Mouse (Mus musculus) midbrain, postnatal 0 days (tissue): ENCODE data around the gene Ajuba. TPM values are rescaled to one million over a fixed set of nuclear protein-coding genes. Genes with fewer than 3 reads are reported as not detected.
"Not testable (repeated sequence)": the region's sequence is repeated elsewhere in the genome, so short reads cannot be mapped to it uniquely, and the experiment has no call there.

Experiments used
- ATAC-seq: fragments of 200-750 bp; cut with Nextera tagmentation; 2 replicates; pipeline ENCODE4 v1.8.0; 2017; ENCODE audit warnings: moderate number of reproducible peaks, mild to moderate bottlenecking, moderate TSS enrichment, moderate library complexity; ENCODE audit not compliant: low FRiP score
- DNase-seq: peaks from one replicate; pipeline ENCODE4 v3.0.0-alpha.2; 2015; ENCODE audit warnings: low spot score
- H3K27ac ChIP-seq: fragments of 300-500 bp; sonication (generic); 2 replicates; pipeline ENCODE4 v1.5.1; 2014; ENCODE audit warnings: low read depth, mild to moderate bottlenecking, low read length, mixed read lengths
- H3K27me3 ChIP-seq: fragments of 300-500 bp; sonication (generic); 2 replicates; pipeline ENCODE4 v1.6.1; 2014; ENCODE audit warnings: low read length, control low read depth, mixed read lengths; ENCODE audit not compliant: insufficient read depth
- H3K36me3 ChIP-seq: fragments of 300-500 bp; sonication (generic); 2 replicates; pipeline ENCODE4 v1.6.1; 2014; ENCODE audit warnings: low read length, control low read depth, mixed read lengths; ENCODE audit not compliant: insufficient read depth
- H3K4me1 ChIP-seq: fragments of 300-500 bp; sonication (generic); 2 replicates; pipeline ENCODE4 v1.6.1; 2014; ENCODE audit warnings: mild to moderate bottlenecking, control low read depth, antibody characterized with exemption, low read length, mixed read lengths; ENCODE audit not compliant: insufficient read depth
- H3K4me2 ChIP-seq: fragments of 300-500 bp; sonication (generic); 2 replicates; pipeline ENCODE4 v1.6.1; 2014; ENCODE audit warnings: low read depth, mild to moderate bottlenecking, low read length, mixed read lengths; ENCODE audit not compliant: poor library complexity, severe bottlenecking
- H3K4me3 ChIP-seq: fragments of 300-500 bp; sonication (generic); 2 replicates; pipeline ENCODE4 v1.5.1; 2014; ENCODE audit warnings: low read depth, mild to moderate bottlenecking, low read length, moderate library complexity
- H3K9ac ChIP-seq: fragments of 300-500 bp; sonication (generic); replicated peaks from 2 replicates; pipeline ENCODE4 v1.6.1; 2014; ENCODE audit warnings: mild to moderate bottlenecking, low read length, moderate library complexity, mixed read lengths; ENCODE audit not compliant: poor library complexity, severe bottlenecking
- H3K9me3 ChIP-seq: fragments of 300-500 bp; sonication (generic); 2 replicates; pipeline ENCODE4 v1.6.1; 2016; ENCODE audit warnings: low read length, control low read depth
- CTCF ChIP-seq: IDR thresholded peaks from 2 replicates; pipeline ENCODE4 v1.5.1; 2016; ENCODE audit warnings: antibody characterized with exemption, mild to moderate bottlenecking
- WGBS: fragments of 180-500 bp; shearing (Covaris S2); extraction: QIAGEN DNeasy Blood & Tissue Kit; methylation state at CpG from one replicate; pipeline ENCODE4 v1.1.7; 2014; 5-methylcytosine and 5-hydroxymethylcytosine counted together
- polyA plus RNA-seq: library from polyadenylated mRNA; unstranded; fragments of >200 nt; fragmentation: Nextera tagmentation; extraction: Ambion mirVana; gene quantifications from 2 replicates; pipeline ENCODE4 v1.2.1, GENCODE M21; 2015
- total RNA-seq: library from RNA; depleted of rRNA; stranded (reverse); fragments of >200 nt; gene quantifications from 2 replicates; pipeline ENCODE4 v1.2.3, GENCODE M21; 2014

Ajuba gene
- total and polyA plus RNA-seq, 2 experiments from 2014 or later = 3.9 to 8.1 TPM

GRCm38 (mm10) chr14:54617152-54617896 is 40.0 kb upstream of the Ajuba start:
- ATAC-seq (peak; percentile 45), DNase-seq (no peak)
- H3K9ac ChIP-seq = peak overlapping the region; percentile 87
- H3K4me2 ChIP-seq = peak overlapping the region; percentile 70
- peak overlapping the region; percentile 82 for H3K27ac ChIP-seq
- WGBS = 2% methylated on average over 36 of the region's 38 CpGs
- H3K36me3 ChIP-seq = peaks cover 11% of the 10 kb centered on the region
- TF ChIP-seq CTCF = peak; percentile 46
- H3K4me1 ChIP-seq = 0 out of 2 replicates have a peak, but pooled peaks cover 3% of the 10 kb centered on the region
- no peaks in the 10 kb centered on the region for H3K27me3 ChIP-seq
- peak overlapping the region; percentile 76 for H3K4me3 ChIP-seq
- H3K9me3 ChIP-seq = no peaks in the 10 kb centered on the region

DNA sequence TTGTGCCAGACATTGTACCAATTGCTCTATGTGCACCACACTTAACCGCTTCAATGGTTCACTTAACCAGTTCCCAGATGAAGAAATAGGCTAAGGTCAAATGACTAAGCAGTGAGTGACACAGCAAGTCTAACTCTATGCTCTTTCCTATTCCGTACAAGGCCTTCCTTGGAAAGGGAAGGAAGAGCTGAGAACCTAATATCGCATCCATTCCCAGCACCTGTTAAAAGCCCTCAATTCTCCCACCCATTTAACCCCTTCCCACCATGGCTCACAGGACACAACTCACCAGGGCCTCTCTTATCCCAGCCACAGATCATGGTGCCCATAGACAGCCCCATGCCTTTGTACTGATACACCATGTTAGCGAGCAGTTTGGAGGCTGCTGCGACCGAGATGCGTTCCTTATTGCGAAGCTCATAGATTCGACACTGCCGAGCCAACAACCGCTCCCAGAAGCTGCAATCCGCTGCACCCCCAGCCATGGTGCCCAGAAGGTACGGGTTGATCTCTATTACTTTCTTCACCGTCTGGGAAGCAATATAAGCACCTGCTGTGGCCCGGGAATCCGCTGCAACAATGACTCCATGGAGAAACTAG is 39.0 kb upstream of the Ajuba start:
- peaks cover 11% of the 10 kb centered on the region for H3K36me3 ChIP-seq
- no peak overlapping the region for H3K4me2 ChIP-seq
- WGBS = 93% methylated on average over 16 of the region's 16 CpGs
- H3K9me3 ChIP-seq = no peaks in the 10 kb centered on the region
- H3K4me1 ChIP-seq = 0 out of 2 replicates have a peak, but pooled peaks cover 3% of the 10 kb centered on the region
- no peaks in the 10 kb centered on the region for H3K27me3 ChIP-seq
- no peak for TF ChIP-seq CTCF
- no peak overlapping the region for H3K9ac ChIP-seq
- ATAC-seq (no peak), DNase-seq (no peak)
- no peak overlapping the region for H3K27ac ChIP-seq
- no peak overlapping the region for H3K4me3 ChIP-seq

DNA sequence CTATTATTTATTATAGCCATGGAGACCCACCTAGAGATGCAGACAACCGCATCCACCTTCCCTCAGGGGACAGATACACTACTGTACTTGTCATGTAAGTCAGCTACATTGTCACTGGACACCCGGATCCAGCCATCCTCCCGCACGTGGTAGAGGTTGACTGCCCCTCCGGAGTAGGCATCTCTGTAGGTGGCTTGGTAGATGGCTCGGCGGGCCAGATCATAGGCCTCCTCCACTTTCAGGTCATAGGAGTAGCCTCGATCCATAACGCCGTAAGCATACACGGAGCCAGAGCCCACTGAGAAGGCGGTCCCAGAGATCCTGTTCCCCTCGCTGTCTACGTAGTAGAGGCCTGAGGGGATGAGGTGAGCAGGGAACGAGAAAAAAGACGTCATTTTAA is 36.8 kb upstream of the Ajuba start:
- WGBS = 95% methylated on average over 15 of the region's 16 CpGs
- H3K4me2 ChIP-seq, ATAC-seq: not testable (repeated sequence)

DNA sequence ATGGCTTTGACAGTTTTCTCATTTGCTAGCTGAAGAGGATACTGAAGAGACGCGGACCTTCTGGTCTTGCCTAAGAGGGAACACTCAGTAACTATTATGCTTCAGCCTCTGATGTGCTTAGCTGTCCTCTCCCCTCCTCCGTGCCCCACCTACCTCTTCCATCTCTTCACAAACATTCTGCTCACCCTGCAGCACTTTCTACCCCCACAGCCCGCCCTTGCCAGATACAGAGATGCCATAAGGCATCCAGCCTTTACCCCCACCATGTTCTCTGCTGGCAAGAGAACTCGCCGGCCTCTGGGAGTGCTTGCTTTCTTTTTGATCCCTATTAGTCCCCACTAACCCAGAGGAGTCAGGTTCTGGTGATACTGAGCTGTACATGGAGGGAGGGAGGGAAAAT is 33.3 kb upstream of the Ajuba start:
- Histone ChIP-seq H3K27ac (no peak overlapping the region), H3K9ac (no peak overlapping the region), H3K36me3 (peaks cover 11% of the 10 kb centered on the region), H3K4me2 (no peak overlapping the region), H3K27me3 (no peaks in the 10 kb centered on the region), H3K9me3 (no peaks in the 10 kb centered on the region), H3K4me3 (no peak overlapping the region), H3K4me1 (no peaks in the 10 kb centered on the region)
- DNase-seq (no peak), ATAC-seq (no peak)
- 85% methylated on average over 6 of the region's 6 CpGs for WGBS
- TF ChIP-seq CTCF = no peak

More for the DNA sequence above, 36.8 kb upstream of the Ajuba start:
- not testable (repeated sequence) for H3K4me3 ChIP-seq, DNase-seq, H3K4me1 ChIP-seq, H3K9ac ChIP-seq, H3K27me3 ChIP-seq, H3K27ac ChIP-seq, H3K9me3 ChIP-seq
- peaks cover 11% of the 10 kb centered on the region for H3K36me3 ChIP-seq

- TF ChIP-seq CTCF = peak; percentile 67
- Histone ChIP-seq H3K4me3 (no peak overlapping the region), H3K4me2 (no peak overlapping the region), H3K9me3 (no peaks in the 10 kb centered on the region), H3K36me3 (peaks cover 11% of the 10 kb centered on the region), H3K27me3 (no peaks in the 10 kb centered on the region), H3K9ac (no peak overlapping the region), H3K4me1 (no peaks in the 10 kb centered on the region), H3K27ac (no peak overlapping the region)
- no peak for ATAC-seq
- 66% methylated on average over 4 of the region's 4 CpGs for WGBS
- peak; percentile 44 for DNase-seq
Observed at GRCm38 (mm10) chr14:54609962-54610361, 32.6 kb upstream of the Ajuba start.

DNA sequence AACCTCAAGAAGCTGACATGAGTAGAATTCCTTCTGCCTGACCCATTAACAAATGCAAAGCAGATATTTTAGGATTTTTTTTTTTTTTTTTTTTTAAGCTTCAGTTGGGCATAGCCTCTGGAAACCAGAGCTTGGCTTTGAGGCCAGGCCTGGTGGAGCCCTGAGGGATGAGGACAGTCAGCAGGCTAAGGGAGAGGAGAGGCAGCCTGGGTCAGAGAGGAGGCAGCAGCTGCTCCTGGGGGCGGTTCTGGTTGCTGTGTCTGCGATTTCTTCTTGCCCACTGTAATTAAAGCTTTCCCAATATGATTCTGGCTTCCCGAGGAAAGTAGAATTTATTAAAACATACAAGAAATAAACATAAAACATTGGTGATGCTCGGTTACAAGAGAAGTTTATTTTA is 31.9 kb upstream of the Ajuba start:
- WGBS = 81% methylated on average over 4 of the region's 4 CpGs
- H3K36me3 ChIP-seq = peaks cover 11% of the 10 kb centered on the region
- TF ChIP-seq CTCF = no peak
- DNase-seq (no peak), ATAC-seq (no peak)
- H3K9me3 ChIP-seq = no peaks in the 10 kb centered on the region
- H3K9ac ChIP-seq = no peak overlapping the region
- peaks cover under 1% of the 10 kb centered on the region; the same call in 1 of the 2 replicates for H3K4me1 ChIP-seq
- no peak overlapping the region for H3K4me2 ChIP-seq
- H3K27me3 ChIP-seq = no peaks in the 10 kb centered on the region
- no peak overlapping the region for H3K4me3 ChIP-seq
- H3K27ac ChIP-seq = no peak overlapping the region
